Mouse (Mus musculus) natural killer cell, adult 2 months (primary cell): ENCODE results near the gene Phykpl.

Experiments
- DNase-seq, 2 experiments: peaks; one replicate each; pipeline ENCODE4 v3.0.0; 2022; ENCODE audit warnings: low spot score in 2 of 2

Gene Phykpl

GRCm38 (mm10) chr11:51584431-51585248, at the start of gene Phykpl:
Gene Phykpl, plus strand, starts transcription at chr11:51584757.
- peak; percentile 93 to 94 for DNase-seq

DNA sequence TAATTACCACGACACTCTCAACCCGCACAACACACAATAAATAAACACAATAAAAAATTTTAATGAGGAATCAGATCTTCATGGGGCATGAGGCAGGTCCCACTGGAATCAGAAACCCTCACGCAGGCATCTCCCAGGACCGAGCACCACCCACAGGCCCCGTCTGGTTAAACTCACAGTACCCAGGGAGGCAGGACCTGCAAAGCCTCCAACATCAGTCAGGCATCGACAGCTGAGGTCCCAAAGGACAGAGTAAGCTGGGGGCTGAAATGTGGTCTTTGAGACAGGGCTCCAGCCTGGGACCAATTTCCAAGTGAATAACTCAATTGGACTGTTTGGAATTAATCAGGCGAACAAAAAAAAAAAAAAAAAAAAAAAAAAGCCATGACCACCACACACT, 46.2 kb upstream of the Phykpl start:
- DNase-seq: no peak

GRCm38 (mm10) chr11:51538919-51539758, 45.4 kb upstream of the Phykpl start:
- no peak for DNase-seq

- DNase-seq: peak; percentile 88 to 94
Observed at GRCm38 (mm10) chr11:51539759-51540282, 44.7 kb upstream of the Phykpl start.

GRCm38 (mm10) chr11:51542424-51542823, 42.1 kb upstream of the Phykpl start:
- DNase-seq: no peak

DNA sequence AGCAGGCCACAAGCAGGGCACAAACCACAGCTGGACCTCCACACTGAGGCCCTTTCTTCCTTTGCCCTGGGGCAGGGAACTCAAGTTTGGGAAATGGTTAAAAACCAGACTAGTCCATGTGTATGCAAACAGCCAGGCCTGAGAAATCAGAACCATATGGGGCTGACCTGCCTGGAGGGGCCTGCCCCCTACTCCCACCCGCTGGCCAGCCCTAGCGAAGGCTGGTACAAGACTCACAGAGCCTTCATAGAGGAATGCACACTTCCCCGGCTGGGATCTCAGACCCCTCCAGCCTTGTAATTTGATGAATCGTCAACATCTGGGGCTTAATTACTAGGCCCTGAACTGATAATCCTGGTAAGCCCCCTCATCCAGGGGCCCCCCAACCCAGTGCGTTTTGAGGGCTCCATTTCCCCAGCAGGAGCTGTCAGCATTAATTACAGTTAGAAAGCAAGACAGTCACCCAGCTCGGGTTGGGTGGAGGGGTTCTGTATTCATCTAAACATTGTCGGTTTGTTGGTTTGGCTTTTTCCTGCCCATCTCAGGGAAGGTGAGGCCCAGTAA, 41.0 kb upstream of the Phykpl start:
- DNase-seq: no peak

DNA sequence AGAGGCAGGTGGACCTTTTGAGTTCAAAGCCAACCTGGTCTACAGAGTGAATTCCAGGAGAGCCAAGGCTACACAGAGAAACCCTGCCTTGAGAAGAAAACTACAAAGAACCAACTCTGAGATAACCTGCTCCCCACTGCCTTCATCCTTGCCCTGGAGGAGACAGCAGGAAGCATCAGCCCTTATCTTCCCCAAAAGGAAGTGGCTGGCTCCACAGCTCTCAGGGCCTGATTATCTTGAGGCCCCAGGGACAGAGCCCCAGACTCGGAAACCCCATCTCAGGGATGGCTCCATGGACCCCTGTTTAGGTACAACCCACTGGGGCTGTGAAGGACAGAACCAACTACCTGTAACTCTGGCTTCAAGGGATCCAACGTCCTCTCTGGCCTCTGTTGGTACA, 40.1 kb upstream of the Phykpl start:
- DNase-seq: no peak

GRCm38 (mm10) chr11:51545811-51546210, 38.7 kb upstream of the Phykpl start:
- no peak for DNase-seq

- DNase-seq: no peak
Observed at GRCm38 (mm10) chr11:51551253-51551652, 33.3 kb upstream of the Phykpl start.

DNA sequence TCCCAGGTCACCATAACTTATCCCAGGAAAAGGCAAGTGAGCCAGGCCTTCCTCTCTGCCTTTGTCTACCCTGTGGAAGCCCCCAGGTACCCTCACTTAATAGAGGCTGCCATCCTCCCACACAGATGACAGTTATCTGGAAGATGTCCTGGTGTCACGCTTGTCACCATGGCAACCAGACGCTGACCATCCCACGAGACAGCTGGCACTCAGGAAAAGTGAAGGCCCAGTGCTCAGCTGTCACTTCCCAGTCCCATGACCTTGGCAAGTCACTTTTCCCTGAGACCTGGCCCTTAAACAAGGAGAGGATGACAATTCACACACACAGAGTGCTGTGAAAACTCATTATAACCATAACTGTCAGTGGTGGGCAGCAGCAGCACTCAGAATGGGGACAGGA, 32.5 kb upstream of the Phykpl start:
- no peak for DNase-seq

GRCm38 (mm10) chr11:51554590-51554989, 30.0 kb upstream of the Phykpl start:
- DNase-seq: no peak

DNA sequence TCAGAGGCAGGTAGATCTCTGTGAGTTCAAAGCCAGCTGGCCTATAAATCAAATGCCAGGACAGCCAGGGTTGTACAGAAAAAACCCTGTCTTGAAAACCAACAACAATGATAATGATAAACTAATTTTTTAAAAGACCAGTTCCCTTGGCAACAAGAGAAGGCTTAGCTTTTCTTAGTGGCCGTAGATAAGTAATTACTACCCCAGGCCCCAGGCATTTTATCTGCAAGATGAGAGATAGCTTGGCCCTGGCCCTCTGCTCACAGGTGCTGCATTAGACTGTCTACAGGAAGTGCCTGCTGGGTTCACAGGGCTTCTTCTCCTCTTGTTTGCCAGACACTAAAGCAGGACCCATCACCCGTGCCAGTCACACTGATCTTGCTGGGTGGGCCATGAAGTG, 29.5 kb upstream of the Phykpl start:
- no peak for DNase-seq

DNA sequence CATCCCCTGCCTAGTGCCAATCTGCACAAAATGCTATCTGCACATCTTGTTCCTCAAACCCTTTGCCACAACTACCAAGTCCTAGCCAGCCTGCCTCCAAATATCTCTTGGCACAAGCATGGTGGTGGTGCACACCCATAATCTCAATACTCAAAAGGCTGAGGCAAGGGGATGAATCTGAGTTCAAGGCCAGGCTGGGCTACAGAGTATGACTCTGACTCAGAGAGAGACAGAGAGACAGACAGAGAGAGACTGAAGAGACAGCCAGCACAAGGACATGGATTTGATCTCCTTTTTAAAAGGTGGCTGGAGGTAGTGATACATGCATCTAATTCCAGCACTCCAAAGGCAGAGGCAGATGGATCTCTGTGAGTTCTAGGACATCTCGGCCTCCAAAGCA, 21.3 kb upstream of the Phykpl start:
- no peak for DNase-seq

DNA sequence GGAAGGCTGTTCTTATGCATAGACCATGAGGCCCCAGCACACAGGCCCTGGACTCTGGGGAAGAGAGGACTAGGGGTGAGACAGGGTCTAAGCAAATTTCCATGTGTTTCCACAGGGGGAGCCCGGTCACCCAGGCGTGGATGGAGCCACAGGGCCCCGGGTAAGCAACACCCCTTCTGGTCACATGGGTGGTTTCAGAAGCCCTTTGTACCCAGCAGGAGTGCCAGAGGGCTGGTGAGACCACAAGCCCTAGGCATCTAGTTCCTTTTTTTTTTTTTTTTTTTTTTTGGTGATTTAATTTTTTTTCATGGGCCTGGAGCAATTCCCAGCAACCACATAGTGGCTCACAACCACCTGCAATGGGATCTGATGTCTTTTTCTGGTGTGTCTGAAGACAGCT, 19.5 kb upstream of the Phykpl start:
- peak in 1 of 2 experiments; percentile 15 for DNase-seq

- DNase-seq: no peak
Observed at GRCm38 (mm10) chr11:51565951-51566350, 18.6 kb upstream of the Phykpl start.

DNA sequence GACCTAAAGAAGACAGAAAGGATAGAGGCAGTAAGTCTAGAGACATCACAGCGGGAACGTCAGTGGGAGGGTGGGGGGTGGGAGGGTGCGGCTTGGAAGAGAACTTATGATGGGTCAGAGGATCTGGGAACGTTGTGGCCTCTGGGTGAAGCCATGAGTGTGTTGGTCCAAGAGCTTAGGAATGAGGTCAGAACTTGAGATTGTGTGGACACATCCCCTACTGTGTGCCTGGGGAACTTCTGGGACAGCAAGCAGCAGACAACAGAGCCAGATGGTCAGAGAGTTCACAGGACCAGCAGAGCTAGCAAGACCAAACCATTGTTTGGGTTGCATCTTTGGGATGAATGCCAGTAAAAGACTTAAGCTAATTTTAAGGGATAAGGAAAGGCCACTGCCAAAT, 15.8 kb upstream of the Phykpl start:
- no peak for DNase-seq

DNA sequence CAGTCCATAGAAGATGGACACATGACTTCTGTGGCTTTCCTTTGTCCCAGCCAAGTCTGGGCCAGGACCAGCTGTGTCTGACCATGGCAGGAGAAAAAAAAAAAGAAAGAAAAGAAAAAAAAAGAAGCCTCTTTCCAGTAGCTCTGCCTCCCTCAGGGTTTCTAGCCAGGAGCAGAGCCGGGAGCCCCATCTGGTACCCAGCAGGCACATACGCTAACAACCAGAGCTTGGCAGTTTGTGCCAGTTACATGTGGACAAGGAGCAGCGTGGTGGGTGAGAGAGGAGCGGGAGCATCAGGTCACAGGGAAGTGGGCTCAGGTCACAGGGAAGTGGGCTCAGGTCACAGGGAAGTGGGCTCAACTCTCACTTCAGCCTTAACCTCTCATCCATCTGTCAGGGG, 8.1 kb upstream of the Phykpl start:
- DNase-seq: no peak

- DNase-seq: peak in 1 of 2 experiments; percentile 57
Observed at GRCm38 (mm10) chr11:51577587-51577986, 7.0 kb upstream of the Phykpl start.

GRCm38 (mm10) chr11:51579024-51579423, 5.5 kb upstream of the Phykpl start:
- no peak for DNase-seq

DNA sequence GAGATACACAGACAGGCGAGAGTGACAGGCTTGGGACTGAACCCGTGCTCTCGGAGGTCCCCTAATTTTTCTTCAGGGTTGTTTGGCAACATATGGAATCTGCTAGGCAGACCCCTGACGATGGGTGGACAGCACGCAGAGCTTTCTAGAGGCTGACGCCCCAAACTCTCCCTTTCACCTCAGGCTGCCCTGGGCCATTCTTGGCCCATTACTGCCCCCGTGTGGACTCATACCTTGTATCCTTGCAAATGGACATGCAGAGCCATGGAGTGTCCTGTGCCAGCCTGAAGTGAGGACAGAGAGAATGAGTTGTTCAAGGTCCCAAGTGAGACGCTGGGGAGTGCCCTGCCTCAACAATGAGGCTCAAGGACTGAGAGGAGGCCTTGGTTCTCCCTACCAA, 1.8 kb upstream of the Phykpl start:
- DNase-seq: peak; percentile 65 to 74

- DNase-seq: no peak
Observed at GRCm38 (mm10) chr11:51584057-51584430, 513 bp upstream of the Phykpl start.

DNA sequence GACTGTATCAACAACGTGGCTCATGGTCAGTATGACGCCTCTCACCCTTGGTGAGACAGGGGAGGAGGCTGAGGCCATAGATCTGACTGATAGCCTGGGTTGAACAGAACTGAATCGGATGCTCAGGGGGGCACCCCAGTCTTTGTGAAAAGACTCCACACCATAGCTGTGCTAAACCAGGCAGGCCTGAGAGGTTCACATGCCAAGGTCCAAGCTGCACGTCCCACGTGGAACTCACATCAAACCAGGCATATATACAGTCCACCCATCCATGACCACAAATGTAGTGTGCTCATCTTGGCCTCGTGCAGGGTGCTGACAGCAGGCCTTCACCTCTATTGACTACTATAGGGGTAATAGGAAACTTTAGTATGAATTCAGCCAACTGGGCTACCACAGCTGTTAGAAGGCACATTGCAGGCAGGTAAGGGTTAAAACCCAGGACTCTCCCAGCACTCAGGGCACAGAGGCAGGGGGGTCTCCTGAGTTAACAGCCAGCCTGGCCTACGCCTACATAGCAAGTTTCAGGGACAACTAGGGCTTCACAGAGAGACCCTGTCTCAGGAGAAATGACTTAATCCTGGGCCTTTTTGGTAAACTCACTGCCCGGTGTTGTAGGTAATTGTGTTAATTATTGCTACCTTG, 1.2 kb downstream of the Phykpl start:
- DNase-seq: no peak
